Mouse (Mus musculus) c-Kit-positive CD71-positive TER-119-negative erythroid progenitor cells, embryonic 14.5 days (primary cell): ENCODE data around the gene Olfr1028.

Experiments used
- DNase-seq: peaks from one replicate; pipeline ENCODE4 v3.0.0-alpha.2; 2013; ENCODE audit warnings: low read depth

Olfr1028 gene

GRCm38 (mm10) chr2:85950137-85950536 is at the start of gene Olfr1028:
Olfr1028 (plus strand) TSS chr2:85950437.
- DNase-seq: no peak

- no peak for DNase-seq
Measured at GRCm38 (mm10) chr2:85904952-85905351, 45.3 kb upstream of the Olfr1028 start, which contains the start of gene Olfr1024. Olfr1024 (minus strand) TSS chr2:85905052.

GRCm38 (mm10) chr2:85913197-85913596 is 37.0 kb upstream of the Olfr1028 start:
- DNase-seq: no peak

GRCm38 (mm10) chr2:85914893-85915292 is 35.3 kb upstream of the Olfr1028 start, which contains the start of gene Olfr1025-ps1:
Olfr1025-ps1 (plus strand) TSS chr2:85915193.
- DNase-seq: no peak

- DNase-seq: no peak
Measured at GRCm38 (mm10) chr2:85921258-85921657, 29.0 kb upstream of the Olfr1028 start, which contains the start of gene Olfr1026. Olfr1026 (plus strand) TSS chr2:85921558.

GRCm38 (mm10) chr2:85973595-85973994 is 23.4 kb downstream of the Olfr1028 start, which contains the start of gene Olfr1029:
Olfr1029 (plus strand) TSS chr2:85973895.
- DNase-seq: no peak

GRCm38 (mm10) chr2:85978976-85979375 is 28.7 kb downstream of the Olfr1028 start, which contains the start of gene Olfr1030:
Olfr1030 (plus strand) TSS chr2:85979276.
- no peak for DNase-seq

- DNase-seq: no peak
Measured at GRCm38 (mm10) chr2:85990004-85990403, 39.8 kb downstream of the Olfr1028 start, which contains the start of gene Olfr1031. Olfr1031 (plus strand) TSS chr2:85990304.
